ENCODE assay signal across 1 mouse cellular context in the genomic region with DNA sequence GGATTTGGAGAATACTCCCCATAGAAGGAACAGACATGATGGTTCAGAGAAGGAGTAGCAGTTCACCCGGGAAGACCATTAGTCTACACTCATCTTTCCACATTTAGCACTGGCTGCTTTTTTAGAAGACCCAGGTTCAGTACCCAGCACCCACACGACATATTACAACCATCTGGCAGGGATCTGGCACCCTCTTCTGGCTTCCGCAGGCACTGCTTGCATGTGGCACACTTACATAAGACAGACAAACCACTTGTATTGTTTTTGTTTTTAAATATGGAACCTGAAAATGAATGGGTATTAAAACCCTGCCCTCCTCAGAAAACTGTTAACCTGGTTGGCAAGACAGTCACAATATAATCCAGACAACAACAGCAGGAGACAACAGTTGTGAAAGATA.
TF ChIP-seq lines count a peak whose summit lies in the region.

No protein-coding gene starts in this region.

TF ChIP-seq in MEL, 35 proteins besides CTCF, POLR2A, EP300 and RAD21:
- no peak for TF ChIP-seq USF2 (IDR thresholded peaks at IDR 0.05; ENCODE audit: borderline replicate concordance in 1 of 2, insufficient read depth in 1 of 2, low read depth in 1 of 2, low read length in 2 of 2)
- TF ChIP-seq UBTF (IDR thresholded peaks at IDR 0.05; ENCODE audit: borderline replicate concordance, insufficient read depth, low read depth, low read length), result no peak
- TF ChIP-seq ETS1 (IDR thresholded peaks at IDR 0.05; ENCODE audit: low read depth, low read length), result no peak
- no peak for TF ChIP-seq MAZ (IDR thresholded peaks at IDR 0.05; ENCODE audit: low read depth, low read length)
- TF ChIP-seq NRF1 (IDR thresholded peaks at IDR 0.05; ENCODE audit: insufficient read depth, low read depth, low read length, poor library complexity, severe bottlenecking), result no peak
- TF ChIP-seq ELF1 (IDR thresholded peaks at IDR 0.05; ENCODE audit: low read depth, low read length), result no peak
- TF ChIP-seq CHD1 (IDR thresholded peaks at IDR 0.05; ENCODE audit: low read depth, low read length), result no peak
- TF ChIP-seq POLR2AphosphoS2 (IDR thresholded peaks at IDR 0.05; ENCODE audit: low read length), result no peak
- TF ChIP-seq JUND (IDR thresholded peaks at IDR 0.05; ENCODE audit: low read depth, low read length), result no peak
- TF ChIP-seq MAX (IDR thresholded peaks at IDR 0.05; ENCODE audit: low read length), result no peak
- TF ChIP-seq RCOR1 (IDR thresholded peaks at IDR 0.05; ENCODE audit: low read depth, low read length), result no peak
- TF ChIP-seq BHLHE40 (IDR thresholded peaks at IDR 0.05; ENCODE audit: borderline replicate concordance, low read depth, low read length), result no peak
- TF ChIP-seq GABPA (IDR thresholded peaks at IDR 0.05; ENCODE audit: low read depth, low read length), result no peak
- TF ChIP-seq KAT2A (conservative IDR thresholded peaks at IDR 0.05; ENCODE audit: low read depth, low read length), result no peak
- no peak for TF ChIP-seq HCFC1 (IDR thresholded peaks at IDR 0.05; ENCODE audit: low read depth, low read length)
- no peak for TF ChIP-seq GATA1 (IDR thresholded peaks at IDR 0.05; ENCODE audit: low read depth, low read length)
- no peak for TF ChIP-seq MYB (IDR thresholded peaks at IDR 0.05; ENCODE audit: low read depth, low read length)
- TF ChIP-seq ZC3H11A (IDR thresholded peaks at IDR 0.05; ENCODE audit: low read depth, low read length), result no peak
- no peak for TF ChIP-seq SIN3A (IDR thresholded peaks at IDR 0.05; ENCODE audit: low read length)
- TF ChIP-seq MEF2A (IDR thresholded peaks at IDR 0.05; ENCODE audit: extremely low read depth, insufficient replicate concordance, low read depth, low read length, poor library complexity, severe bottlenecking), result no peak
